Mouse (Mus musculus) testis, postnatal 14 days (tissue): ENCODE measurements around the gene Dnajc28.
"Not testable (repeated sequence)": the region's sequence is repeated elsewhere in the genome, so short reads cannot be mapped to it uniquely, and the experiment has no call there.

Source experiments
- DNase-seq: peaks from one replicate; pipeline ENCODE4 v3.0.0; 2021; ENCODE audit warnings: low spot score

The Dnajc28 gene

DNA sequence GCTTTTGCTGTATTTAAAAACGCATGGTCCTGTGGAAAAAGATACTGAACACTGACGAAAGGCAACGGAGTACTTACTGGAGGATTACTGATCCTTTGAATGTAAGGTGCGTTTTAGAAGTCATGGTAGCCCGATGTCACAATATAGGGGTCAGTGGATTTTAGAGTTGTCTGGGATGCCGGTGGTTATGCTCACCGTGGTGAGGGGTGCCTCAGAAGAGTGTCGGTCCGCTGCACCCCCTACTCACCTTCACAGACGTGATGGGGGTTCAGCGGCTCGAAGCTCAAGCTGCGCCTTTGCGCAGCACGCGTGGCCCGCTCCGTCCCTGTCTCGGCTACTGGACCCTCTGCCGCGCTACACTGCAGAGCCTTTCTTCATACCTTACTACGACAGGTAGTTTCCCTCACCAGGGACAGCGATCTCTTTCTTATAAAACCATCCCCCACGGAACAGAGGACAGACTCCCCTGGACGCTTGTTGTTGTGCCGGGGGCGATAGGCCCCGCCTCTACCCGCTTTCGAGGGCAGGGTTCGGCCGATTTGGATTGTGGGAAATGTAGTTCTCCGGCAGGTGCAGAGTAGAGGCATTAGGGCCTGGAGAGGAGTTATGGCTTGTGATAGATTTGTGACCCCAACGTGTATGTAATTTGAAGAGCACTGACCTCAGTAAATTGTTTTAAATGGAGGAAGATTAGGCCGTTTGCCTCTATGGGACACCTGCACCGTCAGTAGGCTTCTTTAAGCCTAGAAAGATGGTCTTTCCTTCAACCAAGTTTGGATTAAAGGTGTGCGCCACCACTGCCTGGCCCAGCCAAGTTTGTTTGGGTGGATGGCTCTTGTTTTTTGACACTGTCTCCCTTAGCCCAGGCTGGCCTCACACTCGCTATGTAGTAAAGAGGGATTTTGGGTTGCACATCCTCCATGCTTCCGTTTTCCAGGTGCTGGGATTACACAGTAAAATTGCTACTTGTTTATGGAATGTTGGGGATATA lies at the start of gene Dnajc28:
Dnajc28 (minus strand) TSS at position 516 of the 991 bp plus-strand sequence.
- DNase-seq: peak; percentile 83

DNA sequence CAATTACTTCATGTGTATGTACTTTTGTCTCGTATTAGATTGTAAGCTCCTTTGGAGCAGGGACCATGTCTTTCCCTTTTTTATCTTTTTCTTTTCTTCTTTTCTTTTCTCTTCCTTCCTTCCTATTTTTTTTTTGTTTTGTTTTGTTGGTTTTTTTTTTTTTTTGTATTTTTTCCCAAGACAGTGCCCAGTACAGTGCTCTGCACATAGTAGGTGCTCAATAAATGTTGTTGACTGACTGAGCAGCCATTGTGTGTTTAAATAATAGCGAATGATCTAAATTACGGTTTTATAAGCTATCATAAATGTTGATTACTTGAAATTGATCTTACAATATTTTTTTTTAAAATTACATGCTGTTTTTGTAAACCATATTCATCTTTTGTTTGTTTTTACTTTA lies 45.0 kb upstream of the Dnajc28 start:
- DNase-seq: no peak

DNA sequence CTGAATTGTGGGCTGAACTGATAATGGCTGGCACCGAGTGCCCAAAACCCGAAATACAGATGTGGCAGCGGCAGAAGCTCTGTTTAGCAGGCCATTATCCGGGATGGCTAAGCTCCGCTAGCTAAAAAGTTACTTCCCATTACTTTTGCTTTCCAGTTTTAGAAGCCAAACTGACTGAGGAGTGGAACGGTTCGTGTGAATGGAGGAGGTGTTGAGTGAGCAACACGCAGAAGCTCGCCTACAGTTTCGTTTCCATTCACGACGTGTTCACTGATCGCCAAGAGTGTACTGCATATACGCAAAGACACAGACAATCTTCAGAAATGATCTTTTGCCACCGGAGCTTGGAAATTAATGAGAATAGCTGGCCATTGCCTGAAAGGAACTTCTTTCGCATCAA lies 43.5 kb upstream of the Dnajc28 start:
- no peak for DNase-seq

DNA sequence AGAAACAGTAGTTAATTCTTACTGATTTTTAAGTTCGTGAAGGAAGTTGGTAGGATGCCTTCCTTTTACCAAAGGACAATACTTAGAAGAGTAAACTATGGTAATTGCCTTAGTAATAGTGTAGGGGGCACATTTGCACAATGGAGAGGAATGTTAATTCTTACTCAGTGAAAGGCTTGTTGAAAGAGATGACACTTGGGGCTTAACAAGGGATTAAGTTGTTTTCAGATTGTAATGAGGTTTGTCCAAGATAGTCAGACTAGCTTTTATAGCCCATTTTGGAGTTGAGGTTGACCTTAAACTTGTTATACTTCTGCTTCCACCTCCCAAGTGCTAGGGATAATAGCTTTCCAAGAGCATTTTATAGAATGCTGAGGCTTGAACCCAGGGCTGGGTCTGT lies 42.6 kb upstream of the Dnajc28 start:
- no peak for DNase-seq

DNA sequence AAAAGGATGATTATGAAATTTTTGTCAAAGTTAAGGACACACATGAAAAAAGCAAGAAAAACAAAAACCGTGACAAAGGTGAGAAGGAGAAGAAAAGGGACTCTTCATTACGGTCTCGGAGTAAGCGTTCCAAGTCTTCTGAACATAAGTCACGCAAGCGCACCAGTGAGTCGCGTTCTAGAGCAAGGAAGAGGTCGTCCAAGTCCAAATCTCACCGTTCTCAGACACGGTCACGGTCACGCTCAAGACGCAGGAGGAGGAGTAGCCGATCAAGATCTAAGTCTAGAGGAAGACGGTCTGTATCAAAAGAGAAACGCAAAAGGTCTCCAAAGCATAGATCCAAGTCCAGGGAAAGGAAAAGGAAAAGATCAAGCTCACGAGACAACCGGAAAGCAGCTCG lies 41.0 kb upstream of the Dnajc28 start:
- DNase-seq: no peak

DNA sequence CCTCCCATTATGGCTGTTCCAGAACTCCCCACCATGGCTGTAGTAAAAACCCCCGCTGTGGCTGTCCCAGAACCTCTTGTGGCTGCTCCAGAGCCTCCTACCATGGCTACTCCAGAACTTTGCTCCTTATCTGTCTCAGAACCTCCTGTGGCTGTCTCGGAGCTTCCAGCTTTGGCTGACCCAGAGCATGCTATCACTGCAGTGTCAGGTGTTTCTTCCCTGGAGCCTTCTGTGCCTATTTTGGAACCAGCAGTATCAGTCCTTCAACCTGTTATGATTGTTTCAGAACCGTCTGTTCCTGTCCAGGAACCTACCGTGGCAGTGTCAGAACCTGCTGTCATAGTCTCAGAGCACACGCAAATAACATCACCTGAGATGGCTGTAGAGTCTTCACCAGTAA lies 39.6 kb upstream of the Dnajc28 start:
- no peak for DNase-seq

DNA sequence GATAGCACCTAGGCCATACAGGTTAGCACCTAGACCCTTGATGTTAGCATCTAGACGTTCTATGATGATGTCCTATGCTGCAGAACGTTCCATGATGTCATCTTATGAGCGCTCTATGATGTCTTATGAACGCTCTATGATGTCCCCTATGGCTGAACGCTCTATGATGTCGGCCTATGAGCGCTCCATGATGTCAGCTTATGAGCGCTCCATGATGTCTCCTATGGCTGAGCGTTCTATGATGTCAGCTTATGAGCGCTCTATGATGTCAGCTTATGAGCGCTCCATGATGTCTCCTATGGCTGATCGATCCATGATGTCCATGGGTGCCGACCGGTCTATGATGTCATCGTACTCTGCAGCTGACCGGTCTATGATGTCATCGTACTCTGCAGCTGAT lies 38.5 kb upstream of the Dnajc28 start:
- DNase-seq: no peak

DNA sequence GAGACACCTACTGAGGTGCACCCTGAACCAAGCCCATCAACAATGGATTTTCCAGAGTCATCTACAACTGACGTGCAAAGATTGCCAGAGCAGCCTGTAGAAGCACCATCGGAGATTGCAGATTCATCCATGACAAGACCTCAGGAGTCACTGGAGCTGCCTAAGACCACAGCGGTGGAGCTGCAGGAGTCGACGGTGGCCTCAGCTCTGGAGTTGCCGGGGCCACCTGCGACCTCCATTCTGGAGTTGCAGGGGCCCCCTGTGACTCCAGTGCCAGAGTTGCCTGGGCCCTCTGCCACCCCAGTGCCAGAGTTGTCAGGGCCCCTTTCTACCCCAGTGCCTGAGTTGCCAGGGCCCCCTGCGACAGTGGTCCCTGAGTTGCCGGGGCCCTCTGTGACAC lies 36.5 kb upstream of the Dnajc28 start:
- DNase-seq: no peak

DNA sequence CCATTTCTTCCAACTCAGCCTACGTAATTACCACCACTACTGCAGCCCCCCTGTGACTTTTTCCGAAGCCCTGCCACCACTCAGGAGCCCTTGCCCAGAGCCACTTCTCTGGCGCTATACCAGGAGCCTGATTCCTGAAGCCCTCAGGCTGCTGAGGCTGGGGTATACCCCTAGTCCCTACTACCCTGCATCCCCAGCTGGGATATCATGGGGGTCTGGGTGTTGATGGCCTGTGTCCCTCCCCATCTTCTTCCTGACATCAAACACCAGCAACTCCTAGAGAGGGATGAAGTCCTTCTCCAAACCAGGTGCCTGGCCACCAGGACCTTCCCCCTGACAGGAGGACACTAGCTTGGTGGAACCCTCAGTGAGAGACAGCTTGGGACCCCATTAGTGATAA lies 33.4 kb upstream of the Dnajc28 start:
- no peak for DNase-seq

DNA sequence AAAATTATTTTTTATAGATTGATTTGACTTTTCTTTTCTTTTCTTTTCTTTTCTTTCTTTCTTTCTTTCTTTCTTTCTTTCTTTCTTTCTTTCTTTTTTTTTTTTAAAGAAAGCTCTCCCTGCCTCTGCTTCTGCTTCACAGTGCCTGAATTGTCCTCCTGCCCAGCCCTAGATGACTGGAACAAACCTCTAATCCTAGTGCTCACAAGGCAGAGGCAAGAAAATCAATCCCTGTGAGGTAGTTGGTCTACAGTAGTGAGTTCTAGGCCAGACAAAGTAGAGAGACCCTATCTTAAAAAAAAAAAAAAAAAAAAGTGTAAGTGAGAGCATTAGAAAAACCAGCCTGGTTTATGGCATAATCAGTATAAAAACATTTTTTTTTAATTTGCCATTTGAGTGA lies 31.0 kb upstream of the Dnajc28 start:
- DNase-seq: no peak

DNA sequence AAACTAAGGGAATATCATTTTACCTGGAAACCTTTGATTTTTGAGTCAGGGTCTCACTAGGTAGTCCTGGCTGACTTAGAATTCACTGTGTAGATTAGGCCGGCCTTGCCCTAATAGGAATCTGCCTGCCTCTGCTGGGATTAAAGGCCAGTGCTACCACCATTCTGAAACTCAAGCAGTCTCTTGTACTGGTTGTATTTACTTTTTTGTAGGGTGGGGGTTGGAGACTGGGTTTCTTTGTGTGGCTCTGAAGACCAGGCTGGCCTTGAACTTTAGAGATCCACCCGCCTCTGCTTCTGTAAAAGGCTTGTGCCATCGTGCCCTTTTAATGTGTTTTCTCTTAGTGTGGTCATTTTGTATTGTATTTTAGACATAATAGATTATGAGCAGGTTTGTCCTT lies 30.4 kb upstream of the Dnajc28 start:
- no peak for DNase-seq

DNA sequence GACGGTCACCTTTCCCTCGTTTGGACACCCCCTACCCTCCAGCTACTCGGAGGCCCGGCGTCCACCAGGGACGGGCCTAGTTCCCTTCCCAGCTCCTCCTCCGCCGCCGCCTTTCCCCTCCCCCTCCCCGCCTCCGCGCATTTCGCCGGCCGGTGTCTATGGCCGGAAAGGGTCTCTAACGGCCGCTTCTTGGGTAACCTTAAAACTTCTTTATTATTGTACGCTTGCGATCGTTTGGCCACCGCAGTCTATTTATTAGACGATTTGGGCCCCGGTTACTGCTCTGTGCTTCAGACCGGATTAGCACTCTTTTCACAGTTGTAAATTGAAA lies 29.4 kb upstream of the Dnajc28 start:
- peak; percentile 86 for DNase-seq

DNA sequence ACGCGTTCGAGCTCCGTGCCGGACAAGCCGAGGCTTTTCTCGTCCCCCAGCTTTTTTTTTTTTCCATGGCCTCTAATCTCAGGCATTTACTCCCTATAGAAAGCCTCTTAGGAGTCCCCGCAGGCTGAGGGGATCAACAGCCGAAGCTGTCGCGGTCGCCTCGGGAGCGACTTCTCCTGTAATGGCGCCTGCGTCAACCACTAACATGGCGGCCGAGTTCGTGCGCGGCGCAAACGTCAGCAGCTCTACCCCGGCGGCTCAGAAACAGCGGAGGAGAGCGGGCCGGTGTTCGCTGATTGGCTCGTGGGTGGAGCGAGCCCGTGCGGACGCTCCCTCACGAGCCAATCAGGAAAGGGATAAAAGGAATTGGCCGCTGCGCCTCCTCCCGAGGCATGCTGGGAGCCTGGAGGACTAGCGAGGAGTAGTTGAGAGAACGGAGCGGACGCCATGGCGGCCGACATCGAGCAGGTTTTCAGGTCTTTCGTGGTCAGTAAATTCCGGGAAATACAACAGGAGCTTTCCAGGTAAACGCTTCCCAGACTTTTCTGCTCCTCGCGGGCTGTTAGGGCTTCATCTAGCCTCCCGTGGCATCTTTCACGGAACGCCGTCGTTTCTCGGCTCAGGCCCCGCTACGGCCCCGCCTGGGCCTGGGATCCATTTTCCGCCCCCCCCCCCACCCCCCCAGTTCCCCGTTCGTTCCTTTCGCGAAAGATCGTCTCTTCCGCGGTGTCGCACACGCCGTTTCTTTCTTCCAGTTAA lies 28.8 kb upstream of the Dnajc28 start, which contains the start of gene Son:
Son (plus strand) TSS at position 46 of the 759 bp plus-strand sequence.
- peak; percentile 98 for DNase-seq

DNA sequence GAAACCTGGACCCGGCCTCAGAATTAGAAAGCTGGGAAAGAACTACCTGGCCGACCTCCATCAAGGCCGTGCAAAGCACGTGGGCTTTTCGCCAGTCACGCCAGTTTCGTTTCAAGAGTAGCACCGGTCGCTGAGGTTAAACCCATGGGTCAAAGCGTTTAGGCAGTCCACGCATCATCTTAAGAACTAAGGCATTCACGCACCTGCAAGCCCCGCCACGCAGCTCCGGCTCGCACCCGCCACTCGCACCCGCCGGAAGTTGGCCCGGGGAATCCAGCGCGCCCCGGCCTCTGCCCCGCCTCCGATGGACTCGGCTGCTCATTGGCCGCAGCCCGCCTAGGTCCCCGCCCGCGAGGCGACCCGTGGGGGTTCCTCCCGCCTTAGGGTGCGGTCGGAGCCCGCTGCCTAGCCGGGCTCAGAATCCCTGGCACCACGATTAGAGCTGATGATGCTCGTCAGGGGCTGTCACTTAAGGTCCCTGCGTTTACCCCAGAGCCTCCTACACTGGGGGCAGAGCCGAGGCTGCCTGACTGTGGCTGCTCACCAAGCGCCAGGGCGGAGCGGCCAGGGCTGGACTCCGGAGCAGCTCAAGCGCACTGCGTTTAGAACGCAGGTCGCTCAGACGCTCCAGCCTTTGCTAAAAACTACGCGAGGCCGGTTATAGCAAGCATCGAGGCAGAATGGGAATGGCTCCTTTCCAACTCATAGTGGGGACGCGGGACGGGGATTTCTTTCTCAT lies 28.0 kb upstream of the Dnajc28 start, which contains the start of gene Gart:
Gart (minus strand) TSS at position 272 of the 739 bp plus-strand sequence.
- peak; percentile 94 for DNase-seq

DNA sequence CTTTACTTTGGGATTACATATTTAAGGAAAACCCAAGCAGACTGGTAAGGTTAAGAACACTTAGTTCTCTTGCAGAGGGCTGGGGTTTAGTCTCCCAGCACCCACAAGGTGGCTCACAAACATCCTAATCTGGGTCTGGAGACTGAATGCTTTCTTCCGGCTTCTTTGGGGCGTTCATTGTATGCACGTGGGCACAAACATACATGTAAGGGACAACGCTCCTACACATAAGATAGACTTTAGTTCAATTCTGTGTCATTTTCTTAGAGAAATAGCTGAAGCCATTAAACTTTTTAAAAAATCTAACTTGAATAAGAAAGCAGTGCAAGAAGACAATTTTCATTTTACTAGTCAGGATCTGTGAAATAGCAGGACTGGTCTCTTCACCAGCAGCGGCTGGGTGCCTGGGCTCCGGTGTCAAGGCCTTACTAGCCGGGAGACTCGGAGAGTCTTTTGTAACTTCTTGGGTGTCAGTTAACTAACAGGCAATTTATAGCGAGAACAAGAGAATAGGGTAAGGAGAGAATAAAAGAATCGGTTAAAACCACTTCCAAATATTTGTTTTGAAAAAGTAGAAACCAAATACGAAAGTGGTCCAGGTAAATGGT lies 27.3 kb upstream of the Dnajc28 start:
- DNase-seq: no peak

DNA sequence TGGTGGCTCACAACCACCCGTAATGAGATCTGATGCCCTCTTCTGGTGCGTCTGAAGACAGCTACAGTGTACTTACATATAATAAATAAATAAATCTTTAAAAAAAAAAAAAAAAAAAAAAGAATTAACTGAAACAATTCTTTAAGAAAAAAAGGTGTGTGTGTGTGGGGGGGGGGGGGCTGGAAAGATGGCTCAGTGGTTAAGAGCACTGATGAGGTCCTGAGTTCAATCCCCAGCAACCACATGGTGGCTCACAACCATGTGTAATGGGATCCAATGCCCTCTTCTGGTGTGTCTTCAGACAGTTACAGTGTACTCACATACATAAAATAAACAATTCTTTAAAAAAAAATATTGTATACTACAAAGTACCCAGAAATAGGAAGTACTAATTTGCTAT lies 26.6 kb upstream of the Dnajc28 start:
- not testable (repeated sequence) for DNase-seq

DNA sequence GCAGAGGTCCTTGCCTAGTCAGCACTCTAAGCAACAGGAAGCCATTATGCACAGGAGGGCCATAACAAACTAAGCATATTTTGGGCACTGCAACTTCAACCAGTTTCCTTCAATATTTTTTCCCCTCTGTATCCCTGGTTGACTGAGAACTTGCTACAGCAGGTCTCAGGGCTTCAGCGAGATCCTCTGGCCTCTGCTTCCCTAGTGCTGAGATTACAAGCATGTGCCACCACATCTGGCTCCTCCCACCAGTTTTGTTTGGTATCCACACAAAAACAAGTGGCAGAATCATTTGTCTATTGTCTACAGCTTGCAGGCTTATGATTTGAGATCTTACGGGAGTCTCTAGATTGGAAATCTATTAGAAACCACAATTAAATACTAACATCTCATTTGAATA lies 26.1 kb upstream of the Dnajc28 start:
- DNase-seq: no peak

DNA sequence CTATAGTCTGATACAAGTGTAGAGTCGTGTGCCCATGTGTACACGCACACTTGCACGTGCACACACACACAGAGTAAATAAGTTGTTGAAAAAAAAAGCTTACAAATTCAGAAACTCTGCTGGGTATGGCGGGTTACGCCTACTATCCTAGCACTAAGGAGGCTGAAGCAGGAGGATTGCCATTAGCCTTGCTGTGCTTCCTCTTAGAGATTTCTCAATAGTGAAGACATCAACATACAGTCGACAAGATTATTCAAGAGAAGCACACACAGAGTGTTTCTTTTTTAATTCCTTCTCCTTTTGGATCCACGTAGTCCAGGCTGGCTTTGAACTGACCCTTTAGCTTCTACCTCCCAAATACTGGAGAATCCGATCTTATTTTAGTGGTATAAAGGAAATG lies 21.3 kb upstream of the Dnajc28 start:
- no peak for DNase-seq

DNA sequence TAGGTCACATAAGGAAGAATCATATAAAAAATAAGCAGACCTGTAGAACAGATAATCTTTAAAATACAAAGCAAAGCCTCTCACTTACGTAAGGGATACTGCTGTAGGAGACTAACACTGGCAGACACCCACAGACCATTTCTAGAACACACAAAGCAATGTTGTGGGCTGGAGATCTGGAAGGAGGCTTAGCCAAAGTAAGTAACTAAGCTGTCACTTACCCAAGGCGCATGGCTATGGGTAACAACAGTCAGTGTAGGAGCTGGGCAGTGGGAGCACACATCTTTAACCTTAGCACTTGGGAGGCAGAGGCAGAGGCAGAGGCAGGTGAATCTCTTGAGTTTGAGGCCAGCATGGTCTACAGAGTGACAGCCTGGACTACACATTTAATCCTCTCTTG lies 20.8 kb upstream of the Dnajc28 start:
- no peak for DNase-seq

DNA sequence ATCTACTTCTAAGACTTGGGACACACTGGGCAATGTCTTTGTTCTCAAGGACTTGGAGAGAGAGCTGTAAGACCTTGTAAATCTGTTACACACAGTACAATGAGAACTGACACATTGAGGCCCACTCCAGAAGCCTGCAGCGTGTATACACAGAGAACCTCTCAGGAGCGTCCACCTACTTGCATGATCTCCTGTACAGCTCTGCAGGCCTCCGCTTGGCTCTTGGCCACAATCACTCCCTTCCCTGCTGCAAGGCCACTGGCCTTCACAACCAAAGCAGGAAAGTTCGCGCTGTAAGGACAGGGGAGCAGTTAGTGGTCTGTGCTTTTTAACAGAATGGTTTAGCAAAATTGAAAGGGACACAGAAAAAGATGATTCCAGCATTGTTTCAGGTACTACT lies 20.3 kb upstream of the Dnajc28 start:
- peak; percentile 87 for DNase-seq

DNA sequence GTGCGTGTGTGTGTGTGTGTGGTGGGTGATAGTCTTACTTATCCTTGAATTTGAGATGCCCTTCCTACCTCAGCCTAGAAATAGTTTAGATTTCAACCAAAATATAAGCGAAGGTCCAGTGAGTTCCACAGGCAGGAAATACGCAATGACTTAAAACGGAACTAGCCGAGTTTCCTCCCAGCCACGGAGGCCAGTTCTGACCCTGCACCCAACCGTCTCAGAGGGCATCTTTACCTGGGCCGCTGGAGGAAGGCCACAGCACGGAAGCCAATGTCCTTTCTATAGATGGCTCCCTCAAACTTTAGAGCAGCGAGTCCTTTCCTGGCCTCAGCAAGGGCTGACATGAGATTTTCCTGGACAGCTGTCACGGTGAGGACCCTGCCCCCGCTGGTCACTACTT lies 14.8 kb upstream of the Dnajc28 start:
- no peak for DNase-seq

DNA sequence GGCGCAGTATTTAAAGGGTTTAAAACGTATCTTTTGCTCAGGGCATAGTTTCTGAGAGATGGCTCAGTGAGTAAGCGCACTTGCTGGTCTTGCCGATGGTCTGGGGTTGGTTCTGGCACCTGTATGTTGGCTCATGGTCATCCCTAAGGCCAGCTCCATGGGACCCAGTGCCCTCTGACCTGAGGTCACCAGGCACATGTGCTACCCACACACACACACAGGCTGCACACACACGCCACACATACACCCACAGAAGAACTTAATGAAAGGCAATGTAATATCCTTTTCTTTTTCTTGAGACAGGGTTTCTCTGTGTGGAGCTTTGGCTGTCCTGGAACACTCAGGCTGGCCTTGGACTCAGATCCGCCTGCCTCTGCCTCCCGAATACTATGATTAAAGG lies 14.1 kb upstream of the Dnajc28 start:
- no peak for DNase-seq
